Mouse (Mus musculus) kidney, adult 2 months (tissue): ENCODE results near the gene Antxr1. TPM values are rescaled to one million over a fixed set of nuclear protein-coding genes. Genes with fewer than 3 reads are reported as not detected.
"Not testable (repeated sequence)": the region's sequence is repeated elsewhere in the genome, so short reads cannot be mapped to it uniquely, and the experiment has no call there.

Experiments used
- DNase-seq: peaks from one replicate; pipeline ENCODE4 v3.0.0; 2021
- H3K27ac ChIP-seq: fragments of 200-500 bp; 2 replicates; pipeline ENCODE4 v1.5.1; 2012; ENCODE audit warnings: low read depth, low read length, control low read depth, inconsistent platforms; ENCODE audit not compliant: insufficient read depth
- H3K27me3 ChIP-seq: fragments of 200-500 bp; replicated peaks from 2 replicates; pipeline ENCODE4 v1.6.1; 2012; ENCODE audit warnings: mild to moderate bottlenecking, moderate library complexity, low read length, inconsistent platforms; ENCODE audit not compliant: control insufficient read depth, insufficient read depth
- H3K36me3 ChIP-seq: fragments of 200-500 bp; 2 replicates; pipeline ENCODE4 v1.6.1; 2012; ENCODE audit warnings: mild to moderate bottlenecking, moderate library complexity, low read length, inconsistent platforms; ENCODE audit not compliant: control insufficient read depth, insufficient read depth
- H3K4me1 ChIP-seq: fragments of 200-500 bp; 2 replicates; pipeline ENCODE4 v1.6.1; 2011; ENCODE audit warnings: low read length; ENCODE audit not compliant: control insufficient read depth, insufficient read depth
- H3K4me3 ChIP-seq: fragments of 200-500 bp; 2 replicates; pipeline ENCODE4 v1.5.1; 2011; ENCODE audit warnings: mild to moderate bottlenecking, low read depth, low read length, control low read depth; ENCODE audit not compliant: insufficient read depth
- CTCF ChIP-seq: fragments of 200-500 bp; conservative IDR thresholded peaks from 2 replicates; pipeline ENCODE4 v1.5.1; 2011; ENCODE audit warnings: low read depth, mild to moderate bottlenecking, control low read depth, low read length, moderate library complexity, mixed read lengths; ENCODE audit not compliant: insufficient read depth, insufficient read length
- POLR2A ChIP-seq: fragments of 200-500 bp; IDR thresholded peaks from one replicate; pipeline ENCODE4 v1.6.1; 2011; ENCODE audit warnings: low read depth, low read length, control low read depth
- WGBS: fragments of 180-500 bp; shearing (Covaris S2); methylation state at CpG from one replicate; pipeline ENCODE4 v1.1.7; 2018; 5-methylcytosine and 5-hydroxymethylcytosine counted together
- polyA plus RNA-seq: library from polyadenylated mRNA; depleted of rRNA; stranded (reverse); fragments of >200 nt; gene quantifications from 2 replicates; pipeline ENCODE4 v1.2.3, GENCODE M21; 2012

The Antxr1 gene
- polyA plus RNA-seq, 1 experiment: 2.0 TPM

DNA sequence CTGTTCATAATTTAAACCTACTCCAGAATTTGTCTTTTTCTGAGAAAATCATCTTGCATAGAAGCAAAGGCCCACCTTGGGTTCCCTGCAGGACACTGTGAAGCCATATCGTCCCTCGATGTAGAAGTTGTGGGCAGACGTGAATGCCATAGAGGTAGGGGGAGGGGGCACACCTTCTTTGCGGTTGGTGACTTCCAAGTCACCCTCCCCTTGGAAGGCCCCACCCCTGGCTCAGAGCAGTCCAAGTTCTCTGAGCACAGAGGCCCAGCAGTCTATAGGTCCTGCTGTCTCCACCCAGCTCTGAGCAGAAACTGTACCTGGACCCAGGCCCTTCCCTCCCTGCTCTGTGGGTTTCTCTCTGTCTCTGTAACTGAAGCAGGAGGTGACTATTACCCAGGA, 233.7 kb downstream of the Antxr1 start:
- TF ChIP-seq POLR2A (no peak), CTCF (no peak)
- Histone ChIP-seq H3K36me3 (no peaks in the 10 kb centered on the region), H3K27me3 (no peaks in the 10 kb centered on the region), H3K4me1 (no peaks in the 10 kb centered on the region), H3K27ac (no peak overlapping the region), H3K4me3 (no peak overlapping the region)
- WGBS: 12% methylated on average over 4 of the region's 4 CpGs
- no peak for DNase-seq

DNA sequence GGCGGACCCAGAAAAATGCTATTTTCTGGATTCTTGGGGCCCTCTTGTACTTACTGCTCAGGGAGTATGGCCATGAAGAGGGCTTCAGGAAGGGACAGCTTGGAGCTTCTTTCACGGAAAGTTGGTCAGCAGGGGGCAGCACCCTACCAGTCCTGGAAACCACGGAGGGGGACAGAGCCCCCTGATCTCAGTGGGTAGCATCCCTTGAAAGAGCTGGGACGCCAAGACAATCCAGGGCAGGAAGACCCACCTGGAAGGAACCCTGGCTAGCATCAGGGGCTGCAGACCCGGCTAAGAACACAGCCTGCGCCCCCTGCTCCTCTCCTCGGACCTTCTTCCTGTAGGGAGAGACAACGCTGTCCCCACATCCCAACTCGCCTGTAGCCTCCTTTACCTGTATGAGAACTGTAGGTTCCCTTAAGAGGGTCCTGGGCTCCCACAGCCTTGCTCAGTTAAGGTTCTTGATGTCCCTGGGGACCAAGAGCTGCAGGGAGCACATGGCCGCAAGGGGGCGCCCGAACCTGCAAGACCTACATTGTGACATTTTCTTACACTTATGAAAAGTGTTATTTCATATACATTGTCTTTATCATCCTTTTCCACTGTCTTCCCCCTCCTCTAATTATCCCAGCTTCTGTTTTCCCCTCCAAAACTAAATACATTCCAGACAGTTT, 234.2 kb downstream of the Antxr1 start:
- peak; percentile 86 for TF ChIP-seq CTCF
- no peak for TF ChIP-seq POLR2A
- peak; percentile 83 for DNase-seq
- 11% methylated on average over 12 of the region's 12 CpGs for WGBS
- Histone ChIP-seq H3K4me3 (0 out of 2 replicates have a peak overlapping the region, but pooled peaks have one; percentile 2), H3K36me3 (no peaks in the 10 kb centered on the region), H3K27me3 (no peaks in the 10 kb centered on the region), H3K27ac (no peak overlapping the region), H3K4me1 (no peaks in the 10 kb centered on the region)

DNA sequence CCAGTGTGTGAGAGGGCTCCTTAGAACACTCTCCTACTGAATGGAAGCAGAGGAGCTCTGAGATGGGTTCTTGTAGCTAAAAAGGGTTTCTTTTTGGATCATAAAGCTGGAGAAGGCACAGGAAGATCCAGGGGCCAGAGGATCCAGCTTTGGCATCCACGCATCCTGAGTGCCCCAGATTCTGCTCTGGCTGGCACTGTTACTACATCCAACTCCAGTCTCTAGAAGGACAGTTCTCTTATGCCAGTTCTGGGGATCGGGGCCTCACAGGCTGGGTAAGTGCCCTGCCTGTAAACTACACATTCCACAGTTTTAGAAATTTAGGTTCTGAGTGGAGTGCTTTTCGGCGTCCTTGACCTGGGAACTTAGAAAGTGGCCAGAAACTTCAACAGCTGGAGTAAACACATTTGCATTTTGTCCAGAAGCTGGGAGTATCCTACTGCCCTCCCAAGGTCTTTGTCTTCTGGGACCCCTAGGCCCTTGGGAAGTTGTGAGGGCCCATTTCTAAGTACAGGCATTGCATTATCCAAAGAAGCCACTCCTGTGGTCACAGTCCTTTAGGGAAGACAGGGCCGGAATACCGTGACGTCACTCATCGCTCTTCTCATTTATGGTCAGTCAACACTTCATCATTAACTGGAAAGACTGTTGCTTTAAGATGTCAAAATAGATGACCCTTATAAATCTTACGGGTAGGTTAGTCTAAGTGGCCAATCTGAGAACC, 235.2 kb downstream of the Antxr1 start:
- Histone ChIP-seq H3K4me3 (no peak overlapping the region), H3K36me3 (no peaks in the 10 kb centered on the region), H3K4me1 (no peaks in the 10 kb centered on the region), H3K27ac (no peak overlapping the region), H3K27me3 (no peaks in the 10 kb centered on the region)
- TF ChIP-seq POLR2A (no peak), CTCF (no peak)
- no peak for DNase-seq
- 81% methylated on average over 9 of the region's 9 CpGs for WGBS

GRCm38 (mm10) chr6:87099671-87100296, 235.8 kb downstream of the Antxr1 start:
- TF ChIP-seq POLR2A (no peak), CTCF (no peak)
- Histone ChIP-seq H3K36me3 (no peaks in the 10 kb centered on the region), H3K4me3 (no peak overlapping the region), H3K4me1 (no peaks in the 10 kb centered on the region), H3K27ac (no peak overlapping the region), H3K27me3 (no peaks in the 10 kb centered on the region)
- 64% methylated on average over 7 of the region's 7 CpGs for WGBS
- no peak for DNase-seq

DNA sequence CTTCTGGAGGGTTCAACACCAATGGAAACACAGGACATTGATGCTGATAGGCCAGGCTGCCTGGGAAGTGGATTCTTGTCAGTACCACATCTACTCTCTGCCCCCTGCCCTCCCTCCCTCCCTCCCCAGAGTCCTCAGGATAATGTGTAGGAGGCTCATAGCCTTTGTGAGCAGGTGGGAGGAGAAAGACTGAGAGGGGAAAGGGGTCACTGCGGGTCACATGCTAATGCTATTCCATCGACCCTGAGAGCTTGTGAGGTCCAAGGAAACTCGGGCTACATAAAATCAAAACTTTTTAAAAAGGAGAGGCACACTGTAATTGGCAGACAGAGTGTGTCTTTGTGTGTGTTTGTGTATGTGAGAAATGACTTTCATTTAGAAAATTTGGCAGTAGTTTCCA, 236.4 kb downstream of the Antxr1 start:
- TF ChIP-seq POLR2A (no peak), CTCF (no peak)
- H3K4me3 ChIP-seq: no peak overlapping the region
- WGBS: 21% methylated on average over 3 of the region's 3 CpGs
- no peaks in the 10 kb centered on the region for H3K36me3 ChIP-seq
- DNase-seq: no peak
- H3K27ac ChIP-seq: no peak overlapping the region
- H3K4me1 ChIP-seq: no peaks in the 10 kb centered on the region
- H3K27me3 ChIP-seq: no peaks in the 10 kb centered on the region

- H3K4me1 ChIP-seq, H3K36me3 ChIP-seq, H3K27me3 ChIP-seq, DNase-seq, H3K27ac ChIP-seq, H3K4me3 ChIP-seq: not testable (repeated sequence)
- WGBS: 91% methylated on average over 8 of the region's 8 CpGs
Measured at GRCm38 (mm10) chr6:87093631-87094030, 242.0 kb downstream of the Antxr1 start.

GRCm38 (mm10) chr6:87092476-87092875, 243.1 kb downstream of the Antxr1 start:
- no peak for DNase-seq
- Histone ChIP-seq H3K27ac (no peak overlapping the region), H3K27me3 (no peaks in the 10 kb centered on the region), H3K4me3 (no peak overlapping the region), H3K4me1 (no peaks in the 10 kb centered on the region), H3K36me3 (no peaks in the 10 kb centered on the region; the same call in 1 of the 2 replicates)
- 84% methylated on average over 5 of the region's 5 CpGs for WGBS
- TF ChIP-seq POLR2A (no peak), CTCF (no peak)
